Mouse (Mus musculus) adrenal gland, postnatal 25 days (tissue): ENCODE measurements around the gene Pamr1. TPM values are rescaled to one million over a fixed set of nuclear protein-coding genes. Genes with fewer than 3 reads are reported as not detected.

Source experiments
- DNase-seq: peaks from one replicate; pipeline ENCODE4 v3.0.0; 2021; ENCODE audit warnings: mixed read lengths
- total RNA-seq: library from RNA; stranded (reverse); gene quantifications from 2 replicates; pipeline ENCODE4 v1.2.3, GENCODE M21; 2021

Pamr1 gene
- total RNA-seq, 1 experiment from 2014 or later = 1.4 TPM

DNA sequence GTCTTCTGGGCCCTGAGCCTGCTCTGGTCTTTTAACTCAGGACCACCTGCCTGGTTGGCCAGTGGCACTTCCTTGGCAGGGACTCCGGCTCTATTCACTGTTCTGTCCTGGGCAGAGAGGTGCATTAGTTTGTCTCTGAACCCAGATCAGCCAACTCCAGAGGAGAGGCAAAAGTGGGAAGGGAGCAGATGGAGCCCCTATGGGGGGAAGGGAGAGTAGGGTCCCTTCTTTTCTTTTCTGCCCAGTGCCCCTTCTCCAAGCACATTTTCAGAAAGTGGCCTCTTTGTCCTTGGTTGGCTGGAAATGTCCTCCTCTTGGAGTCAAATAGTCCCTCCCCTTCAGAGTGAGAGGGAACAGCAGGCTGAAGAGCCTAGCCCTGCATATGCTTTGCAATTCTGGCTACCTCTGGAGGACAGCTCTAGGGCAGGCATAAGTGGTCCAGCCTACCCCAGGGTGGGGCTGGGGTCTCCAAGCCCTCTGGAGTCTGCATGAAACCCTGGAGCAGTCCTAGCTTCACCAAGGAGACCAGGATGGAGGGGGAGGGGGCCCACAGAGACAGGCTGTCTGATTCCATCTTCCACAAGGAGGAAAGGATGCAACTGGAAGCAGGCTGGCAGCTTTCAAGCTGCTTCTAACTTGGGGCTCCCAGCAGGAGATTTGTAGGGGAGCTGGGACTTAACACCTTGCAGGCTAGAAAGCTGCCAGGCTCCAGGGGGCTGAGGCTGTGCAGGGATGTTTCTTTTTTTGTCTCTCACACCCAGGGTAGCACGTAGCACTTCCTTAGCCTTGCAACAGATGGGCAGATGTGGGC lies 49.3 kb downstream of the Pamr1 start:
- DNase-seq = no peak

DNA sequence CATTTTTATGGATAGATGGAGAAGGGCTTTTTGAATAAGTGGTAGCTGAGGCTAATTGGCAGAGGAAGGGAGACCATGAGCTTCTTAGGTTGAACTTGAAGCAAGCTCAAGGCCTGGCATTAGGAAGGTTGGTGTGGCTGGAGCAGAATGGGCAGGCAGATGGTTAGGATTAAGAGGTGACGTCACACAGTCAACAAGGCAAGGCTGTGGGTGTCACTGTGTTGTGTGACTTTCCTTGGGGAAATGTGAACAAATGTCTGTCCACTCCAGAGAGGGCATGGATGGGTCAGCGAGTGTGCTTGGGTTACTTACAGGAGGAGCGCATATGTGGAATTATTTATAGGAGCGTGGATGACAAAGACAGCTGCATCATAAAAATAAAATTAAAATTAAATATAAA lies 50.7 kb downstream of the Pamr1 start:
- DNase-seq = no peak

DNA sequence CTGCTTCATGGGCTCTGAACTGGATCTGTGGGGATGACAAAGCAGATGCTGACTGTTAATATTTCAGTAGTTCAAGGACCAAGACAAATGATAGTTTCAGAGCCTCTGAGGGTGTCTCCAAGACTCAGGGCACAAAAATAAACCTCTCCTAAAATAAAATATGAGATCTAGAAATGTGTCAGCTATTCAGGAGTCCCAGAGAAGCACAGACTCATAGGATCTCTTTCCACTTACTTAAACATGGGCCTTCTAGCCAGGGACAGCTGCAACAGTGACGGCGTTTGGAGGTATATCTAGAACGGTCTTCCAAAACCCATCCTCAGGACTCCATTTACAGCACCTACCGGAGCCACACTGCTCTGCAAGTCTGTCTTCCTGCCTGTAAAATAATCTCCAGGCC lies 60.7 kb downstream of the Pamr1 start:
- no peak for DNase-seq

DNA sequence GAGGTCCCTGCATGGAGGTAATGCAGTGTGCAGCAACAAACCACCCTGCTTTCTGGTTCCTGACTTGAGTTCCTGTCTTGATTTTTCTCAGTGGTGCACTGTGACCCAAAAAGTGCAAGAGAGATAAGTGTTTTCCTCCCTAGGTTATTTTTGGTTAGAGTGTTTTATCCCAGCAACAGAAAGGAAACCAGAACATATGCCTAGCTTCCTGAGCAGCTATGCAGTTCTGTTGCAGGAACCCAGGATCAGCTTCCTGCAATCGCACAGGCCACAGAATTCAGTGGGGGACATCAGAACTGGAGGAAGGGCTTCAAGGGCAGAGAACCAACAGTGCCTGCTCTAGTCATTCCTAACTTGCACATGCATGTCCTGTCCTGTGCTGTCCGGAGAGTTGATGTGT lies 66.8 kb downstream of the Pamr1 start:
- DNase-seq = no peak

DNA sequence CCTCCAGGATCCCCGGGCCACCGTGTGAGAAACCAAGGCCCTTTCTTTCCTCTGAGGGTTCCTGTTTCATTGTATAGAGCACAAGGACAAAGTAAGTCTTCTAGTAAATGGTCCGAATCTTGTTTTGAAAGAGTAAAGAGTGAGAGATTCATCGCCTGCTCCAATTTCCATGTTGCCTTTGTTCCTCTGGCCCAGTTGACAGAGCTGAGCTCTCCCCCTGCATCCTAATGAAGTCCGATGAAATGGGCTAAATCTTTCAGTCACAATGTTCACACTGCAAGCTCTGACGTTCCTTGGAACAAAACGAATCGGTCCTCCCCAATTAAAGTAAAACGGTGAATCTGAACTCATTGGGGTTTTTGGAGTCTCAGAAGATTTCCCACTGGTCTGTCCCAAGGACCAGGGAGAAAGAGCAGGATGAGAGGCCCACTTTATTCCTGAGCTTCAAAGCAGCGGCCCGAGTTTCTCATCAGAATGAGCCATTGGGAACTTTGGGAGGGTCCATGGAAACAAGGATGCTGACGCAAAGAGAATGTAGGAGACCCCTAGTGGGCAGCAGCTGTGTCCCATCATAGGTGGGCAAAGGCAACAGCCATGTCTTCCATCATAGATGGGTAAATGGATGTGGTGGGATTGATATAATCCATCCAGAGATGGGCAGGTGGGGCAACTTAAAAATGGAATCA lies 71.1 kb downstream of the Pamr1 start:
- no peak for DNase-seq

DNA sequence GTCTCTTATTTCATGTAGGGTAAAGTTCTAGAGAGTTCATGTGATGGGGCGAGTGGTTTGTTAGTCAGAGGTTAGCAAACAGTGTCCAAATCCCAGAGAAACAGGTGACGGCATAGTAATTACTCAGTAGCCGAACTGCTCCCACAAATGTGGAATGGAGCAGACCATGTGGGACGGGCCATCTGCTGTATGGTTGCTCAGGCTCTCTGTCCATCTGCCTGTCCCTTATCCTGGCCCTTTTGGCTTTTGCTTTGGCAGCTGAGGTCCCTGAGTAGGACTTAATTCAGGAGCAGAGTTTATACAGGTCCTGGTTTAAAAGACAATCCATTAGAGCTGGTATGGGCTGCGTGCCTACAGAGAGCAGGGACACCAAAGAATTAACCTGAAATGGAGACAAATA lies 72.4 kb downstream of the Pamr1 start:
- DNase-seq = no peak

DNA sequence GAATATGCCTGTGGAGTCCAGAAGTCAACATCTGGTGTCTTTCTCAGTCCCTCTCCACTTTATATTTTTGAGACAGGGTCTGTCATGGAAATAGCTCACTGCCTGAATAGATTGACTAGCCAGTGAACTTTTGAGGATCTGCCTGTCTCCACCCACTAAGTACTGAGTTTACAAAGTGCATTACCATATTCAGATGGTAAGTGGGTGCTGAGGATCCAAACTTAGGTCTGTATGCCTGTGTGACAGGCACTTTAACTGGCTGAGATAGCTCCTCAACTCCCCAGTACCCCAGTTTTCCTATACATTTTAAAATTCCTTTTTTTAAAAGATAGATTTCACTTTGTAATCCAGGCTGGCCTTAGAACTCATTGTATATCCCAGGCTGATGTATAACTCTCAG lies 73.1 kb downstream of the Pamr1 start:
- DNase-seq = no peak

DNA sequence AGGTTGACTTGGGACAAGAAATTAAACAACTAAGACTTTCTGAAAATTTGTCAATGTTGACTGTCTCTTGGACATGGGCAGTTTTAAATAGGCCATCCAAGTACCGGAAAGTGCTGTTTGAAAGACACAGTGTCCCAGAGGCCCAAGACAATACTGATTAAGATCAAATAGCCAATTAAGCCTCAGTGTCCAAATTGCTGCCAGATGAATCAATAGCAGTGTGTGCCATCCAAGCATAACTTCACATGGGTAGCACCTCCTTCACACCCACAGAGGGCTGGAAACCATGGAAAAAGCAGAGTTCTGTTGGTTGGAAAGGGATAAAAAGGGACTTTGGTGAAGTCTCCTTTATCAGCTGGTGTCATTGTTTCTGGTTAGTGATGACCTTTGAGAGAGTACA lies 74.7 kb downstream of the Pamr1 start:
- DNase-seq = no peak

DNA sequence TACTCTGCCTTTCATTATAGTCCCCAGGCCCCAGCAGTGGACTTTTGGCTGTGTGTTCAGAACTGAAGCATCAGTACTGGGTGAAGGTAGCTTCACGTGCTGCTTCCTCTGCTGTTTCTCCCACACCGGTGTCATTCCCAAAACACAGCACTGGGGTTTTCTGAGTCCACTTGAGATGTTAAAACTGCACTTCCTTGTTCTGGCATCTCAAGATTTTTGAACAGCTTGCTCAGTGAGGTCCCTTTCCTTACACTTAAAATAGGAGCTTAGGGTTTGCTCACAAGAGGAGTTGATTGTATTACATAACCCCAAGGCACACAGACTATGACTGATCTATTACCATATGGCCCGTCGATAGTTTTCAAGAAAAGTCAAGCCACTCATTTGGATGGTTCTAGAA lies 82.5 kb downstream of the Pamr1 start:
- DNase-seq = no peak

DNA sequence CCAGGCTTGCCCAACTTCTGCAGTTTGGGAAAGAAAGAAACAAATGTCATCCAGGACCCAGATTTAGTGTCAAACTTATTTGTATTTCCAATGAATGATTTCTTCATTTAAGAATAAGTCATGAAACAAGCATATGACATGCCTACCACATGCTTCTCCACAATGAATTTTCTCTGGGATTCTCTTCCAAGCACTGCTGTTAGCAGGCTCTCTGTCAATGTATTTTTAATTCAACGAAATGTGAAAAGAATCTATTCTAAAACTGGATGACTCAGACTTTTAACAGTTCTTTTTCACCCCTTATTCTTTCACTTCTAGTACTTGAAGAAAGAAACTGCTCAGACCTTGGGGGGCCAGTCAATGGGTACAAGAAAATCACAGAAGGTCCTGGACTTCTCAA lies 84.2 kb downstream of the Pamr1 start:
- no peak for DNase-seq

DNA sequence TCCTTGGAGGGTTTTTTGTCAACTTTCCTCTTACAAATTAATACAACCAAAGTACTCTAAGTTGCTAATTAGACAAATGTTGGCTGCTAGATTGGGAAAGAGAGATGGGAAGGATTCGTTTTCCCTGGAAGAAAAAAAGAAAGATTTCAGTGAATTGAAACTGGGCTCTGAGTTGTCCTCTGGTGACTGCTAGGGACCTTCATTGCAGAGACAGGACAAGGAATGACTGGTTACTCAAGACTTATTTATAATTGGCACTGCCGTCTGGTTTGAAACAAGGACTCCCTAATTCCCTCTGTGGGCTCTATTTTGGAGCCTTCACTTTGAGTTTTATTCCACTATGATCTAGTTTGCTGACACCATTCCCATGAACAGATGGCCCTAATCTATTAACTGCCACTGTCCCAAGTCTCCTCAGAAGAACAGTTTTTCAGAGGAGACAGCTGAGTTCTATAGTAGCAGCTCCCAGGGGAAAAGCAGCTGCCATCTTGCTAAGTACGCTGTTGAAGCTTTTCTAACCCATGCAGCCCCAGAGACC lies 85.8 kb downstream of the Pamr1 start:
- DNase-seq = no peak

DNA sequence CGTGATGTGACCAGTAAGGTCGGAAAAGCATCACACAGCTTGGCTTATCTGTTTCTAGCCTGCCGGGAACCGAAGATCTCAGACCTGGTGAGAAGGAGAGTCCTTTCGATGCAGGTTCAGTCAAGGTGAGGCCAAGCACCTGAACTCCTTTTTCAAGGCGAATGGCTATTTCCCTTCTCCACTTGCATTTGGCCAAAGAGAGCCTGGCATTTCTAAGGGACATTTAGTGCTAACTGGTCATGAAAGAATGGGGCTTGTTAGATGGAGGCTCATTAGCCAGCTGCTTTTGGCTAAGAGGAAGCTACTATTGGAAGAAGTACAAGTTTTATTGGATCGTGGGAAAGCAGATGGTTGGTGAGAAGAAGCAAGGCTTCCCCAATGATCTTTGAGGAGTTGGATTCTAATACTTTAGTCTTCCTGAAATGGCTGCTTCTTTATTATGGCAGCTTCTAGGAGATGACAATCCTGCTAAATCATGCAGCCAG lies 86.3 kb downstream of the Pamr1 start:
- no peak for DNase-seq

DNA sequence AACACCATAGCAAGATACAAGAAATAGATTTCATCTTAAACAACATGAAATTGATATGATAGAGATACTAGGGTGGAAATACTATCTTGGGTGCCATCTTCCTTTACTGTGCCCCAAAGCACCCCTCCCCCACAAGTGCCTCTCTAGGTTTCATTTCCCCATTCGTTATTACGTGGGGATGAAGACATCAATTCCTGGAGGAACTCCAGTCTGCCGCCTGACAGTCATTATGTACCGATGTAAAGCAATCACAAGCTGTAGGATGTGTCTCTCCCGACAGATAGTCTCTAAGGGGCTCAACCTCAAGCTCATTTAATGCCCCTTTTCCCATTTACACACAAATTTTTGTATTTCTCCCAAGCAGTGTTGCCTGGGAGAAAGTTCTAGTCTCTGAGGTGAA lies 88.3 kb downstream of the Pamr1 start:
- no peak for DNase-seq

DNA sequence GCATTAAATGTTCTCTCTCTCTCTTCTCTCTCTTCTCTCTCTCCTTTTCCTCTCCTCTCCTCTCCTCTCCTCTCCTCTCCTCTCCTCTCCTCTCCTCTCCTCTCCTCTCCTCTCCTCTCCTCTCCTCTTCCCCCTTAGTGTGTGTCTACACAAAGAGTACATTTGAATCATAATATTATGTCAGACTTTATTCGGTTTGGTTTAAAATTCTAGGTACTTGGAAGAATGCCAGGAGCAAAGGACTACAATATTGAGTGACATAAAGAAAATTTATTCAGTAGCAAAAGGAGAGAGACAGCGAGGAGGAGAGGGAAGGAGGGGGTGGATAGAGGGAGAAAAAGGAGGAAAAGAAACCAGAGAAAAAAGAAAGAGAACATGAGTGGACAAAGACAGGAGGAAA lies 88.9 kb downstream of the Pamr1 start:
- DNase-seq = no peak

DNA sequence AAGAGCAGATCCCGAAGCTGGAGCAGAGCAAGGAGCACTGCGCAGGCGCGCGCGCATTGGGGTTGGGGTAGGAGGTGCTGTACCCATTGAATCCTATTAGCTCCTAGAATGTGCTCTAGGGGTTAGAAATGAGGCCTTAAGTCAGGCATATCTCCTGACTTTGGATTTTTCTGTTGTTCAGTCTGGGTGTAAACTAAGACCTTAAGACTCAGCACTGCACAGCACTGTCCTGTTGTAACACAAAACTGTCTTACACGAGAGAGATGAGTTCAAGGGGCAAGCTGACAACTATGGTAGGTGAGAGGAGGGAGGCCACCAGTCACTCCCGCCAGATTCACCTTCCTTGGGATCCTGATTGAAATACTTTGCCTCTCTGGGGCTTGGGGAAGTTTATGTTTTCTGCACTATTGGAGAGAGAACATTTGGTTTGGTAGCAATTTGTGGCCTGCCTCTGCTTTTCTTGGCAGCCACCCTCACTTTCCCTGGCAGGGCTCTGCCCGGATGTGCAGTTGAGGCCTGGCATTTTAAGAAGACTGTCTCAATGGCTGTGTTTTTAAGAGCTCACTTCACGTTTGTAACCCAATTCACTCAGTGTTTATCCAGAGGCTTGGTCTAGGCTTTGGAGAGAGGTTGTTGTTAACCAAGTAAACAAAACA lies 99.2 kb downstream of the Pamr1 start:
- no peak for DNase-seq

DNA sequence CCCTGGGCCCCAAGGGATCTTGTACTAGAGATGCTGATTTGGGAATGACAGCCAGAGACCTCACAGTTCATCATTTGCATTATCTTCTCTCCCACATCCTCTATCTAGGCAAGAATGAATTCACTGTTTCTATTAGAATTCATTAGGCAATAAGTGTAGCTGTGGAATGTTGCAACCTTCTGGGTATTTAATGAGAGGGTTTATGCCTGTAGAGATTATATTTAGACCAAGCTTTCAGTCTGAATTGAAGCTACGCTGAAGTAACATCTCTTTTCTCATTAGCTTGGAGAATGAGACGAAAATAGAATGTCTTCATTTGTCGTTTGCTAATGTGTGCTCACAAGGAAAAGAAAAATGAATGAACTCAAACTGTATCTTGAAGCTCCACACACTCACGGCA lies 100.5 kb downstream of the Pamr1 start:
- no peak for DNase-seq

DNA sequence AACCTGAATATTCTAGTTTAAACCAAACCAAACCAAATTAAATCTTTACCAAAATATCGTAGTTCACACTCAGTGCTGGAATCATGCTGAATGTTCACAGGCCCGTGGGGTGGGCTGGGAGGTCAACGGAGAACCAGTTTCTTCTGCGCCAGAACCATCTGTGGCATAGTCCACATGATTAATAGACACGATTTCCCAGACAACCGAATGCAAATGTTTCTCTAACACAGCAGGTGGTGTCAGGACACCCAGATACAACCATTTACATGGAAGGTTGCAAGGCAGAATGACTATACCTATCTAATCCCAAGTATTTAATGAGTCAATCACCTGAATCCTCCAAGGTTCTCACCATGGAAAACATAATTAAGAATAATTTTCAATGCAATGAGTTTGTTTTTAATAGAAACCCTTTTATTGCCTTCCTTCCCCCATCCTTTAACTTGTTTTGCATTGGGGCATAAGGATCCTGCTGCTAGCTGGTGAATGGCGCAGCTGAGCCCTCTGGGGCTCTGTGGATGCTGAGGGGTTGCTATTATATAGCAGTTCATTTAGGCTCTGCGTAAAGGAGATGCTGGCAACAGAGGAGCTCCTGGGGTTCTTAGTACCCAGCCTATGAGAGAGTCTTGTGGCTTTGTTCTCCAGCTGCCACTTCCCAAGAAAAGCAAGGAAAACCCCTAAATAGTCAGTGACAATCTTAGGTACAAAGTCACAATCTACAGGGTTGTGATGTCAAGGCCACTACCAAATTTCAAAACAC lies 106.3 kb downstream of the Pamr1 start:
- DNase-seq = no peak

DNA sequence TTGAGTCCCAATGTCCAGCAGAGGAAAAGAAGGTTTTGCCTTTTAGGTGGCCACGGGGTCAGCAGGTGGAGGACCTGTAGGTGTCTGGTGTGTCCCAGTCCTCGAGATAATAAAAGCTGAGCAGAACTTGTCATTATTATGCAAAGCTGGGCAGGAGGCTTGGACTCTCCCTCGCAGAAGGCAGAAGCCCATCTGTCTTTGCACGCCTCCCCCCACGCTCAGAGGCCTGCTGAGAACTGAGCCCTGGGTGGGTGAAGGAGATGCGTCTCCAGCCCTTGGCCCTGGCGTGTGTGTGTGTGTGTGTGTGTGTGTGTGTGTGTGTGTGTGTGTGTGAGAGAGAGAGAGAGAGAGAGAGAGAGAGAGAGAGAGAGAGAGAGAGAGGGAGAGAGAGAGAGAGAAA lies 107.9 kb downstream of the Pamr1 start:
- DNase-seq = no peak

DNA sequence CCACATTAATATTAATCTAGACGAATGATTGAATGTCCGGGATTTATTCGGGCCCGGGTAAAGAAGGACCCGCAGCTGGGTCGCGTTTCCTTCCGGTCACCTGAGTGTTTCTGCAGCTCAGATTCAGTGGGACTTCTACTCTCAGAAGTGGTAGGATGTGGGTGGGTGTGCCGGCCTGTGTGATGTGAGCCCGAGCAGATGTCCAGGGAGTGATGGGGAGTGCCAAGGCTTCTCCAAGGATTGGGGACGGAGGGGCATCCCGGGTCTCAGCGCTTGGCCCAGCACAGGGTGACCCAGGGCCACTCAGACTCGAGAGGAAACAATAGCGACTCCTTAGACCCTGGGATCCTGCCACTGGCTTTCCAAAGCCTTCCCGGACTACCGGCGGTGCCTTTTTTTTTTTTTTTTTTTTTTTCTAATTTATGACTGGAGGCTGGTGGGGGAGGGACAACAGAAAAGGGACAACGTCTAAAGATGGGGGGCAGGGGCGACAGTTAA lies 108.4 kb downstream of the Pamr1 start, which contains the start of gene Slc1a2:
Slc1a2 (plus strand) TSS at position 497 of the 498 bp plus-strand sequence.
- no peak for DNase-seq

DNA sequence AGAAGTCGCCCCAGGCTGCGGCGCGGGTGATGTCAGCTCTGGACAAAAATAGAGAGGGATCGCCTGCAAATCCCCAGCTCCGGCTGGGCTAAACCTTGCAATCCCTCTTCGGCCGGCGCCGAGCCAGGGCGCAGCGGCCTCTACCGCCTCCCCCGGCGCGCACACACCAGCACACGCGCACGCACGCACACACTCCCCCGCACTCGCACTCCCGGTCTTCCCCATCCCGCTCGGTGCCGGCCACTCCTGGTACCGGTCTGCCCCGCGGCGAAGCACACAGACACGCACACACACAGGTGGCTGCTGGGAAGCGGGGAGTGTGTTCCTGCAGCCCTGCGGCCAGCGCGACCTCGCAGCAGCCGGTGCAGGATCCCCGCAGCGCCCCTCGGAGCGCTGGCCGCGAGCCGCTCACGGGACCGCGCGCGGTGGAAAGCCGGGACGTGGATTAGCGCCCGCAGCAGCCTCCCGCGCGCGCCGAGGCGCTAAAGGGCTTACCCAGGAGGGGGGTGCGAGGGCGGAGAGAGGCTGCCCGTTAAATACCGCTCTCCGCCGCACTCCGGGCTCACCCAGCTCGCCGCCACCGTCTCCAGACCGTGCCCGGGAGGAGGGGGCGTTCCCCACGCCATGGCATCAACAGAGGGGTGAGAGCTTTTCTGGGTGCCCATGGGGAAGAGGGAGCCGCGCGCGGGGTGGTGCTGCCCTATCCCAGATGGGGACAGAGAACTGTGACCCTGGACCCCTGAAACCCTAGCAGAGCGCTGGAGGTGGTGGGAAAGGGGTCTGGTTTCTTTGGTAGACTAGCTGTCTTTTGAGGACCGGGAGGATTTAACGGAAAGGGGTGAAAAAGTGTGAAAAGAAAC lies 109.1 kb downstream of the Pamr1 start:
- DNase-seq = peak; percentile 46

DNA sequence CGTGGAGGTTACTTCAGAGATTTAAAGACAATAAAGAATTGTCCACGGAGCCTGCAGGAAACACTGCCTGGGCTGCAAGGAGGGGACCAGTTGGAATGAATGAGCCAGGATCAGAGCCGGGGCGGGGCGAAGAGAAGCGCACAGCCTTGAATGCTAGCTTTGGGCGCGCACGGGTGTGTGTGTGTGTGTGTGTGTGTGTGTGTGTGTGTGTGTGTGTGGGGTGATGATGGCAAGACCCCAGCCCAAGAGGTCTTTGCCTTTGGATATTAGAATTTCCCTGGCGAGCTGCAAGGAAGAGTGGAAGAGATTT lies 109.7 kb downstream of the Pamr1 start:
- DNase-seq = peak; percentile 14
